Mouse (Mus musculus) kidney, postnatal 36 days (tissue): ENCODE measurements around the gene Alkbh1.

ENCODE experiments used
- DNase-seq, 2 experiments: peaks; one replicate each; pipeline ENCODE4 v3.0.0; 2021 to 2022; ENCODE audit warnings: mixed read lengths in 2 of 2

Alkbh1 gene

DNA sequence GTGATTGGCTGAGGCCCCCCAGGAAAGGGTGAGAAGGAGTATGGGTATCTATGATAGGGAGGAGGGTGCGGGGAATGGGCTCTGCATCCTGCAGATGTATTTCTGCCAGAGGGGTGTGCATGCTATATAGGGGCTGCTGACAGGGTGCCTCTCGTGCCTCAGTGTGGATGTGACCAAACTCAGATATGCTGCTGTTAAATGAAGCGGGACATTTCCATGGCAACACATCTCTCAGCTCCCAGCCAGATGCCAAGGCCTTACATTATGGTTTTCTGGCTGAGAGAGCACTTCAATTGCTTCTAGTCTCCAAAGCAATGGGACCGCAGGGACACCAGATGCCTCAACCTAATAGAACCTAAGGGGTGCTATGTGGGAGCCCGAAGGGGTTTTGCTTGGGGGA, 24.9 kb downstream of the Alkbh1 start:
- DNase-seq: no peak

DNA sequence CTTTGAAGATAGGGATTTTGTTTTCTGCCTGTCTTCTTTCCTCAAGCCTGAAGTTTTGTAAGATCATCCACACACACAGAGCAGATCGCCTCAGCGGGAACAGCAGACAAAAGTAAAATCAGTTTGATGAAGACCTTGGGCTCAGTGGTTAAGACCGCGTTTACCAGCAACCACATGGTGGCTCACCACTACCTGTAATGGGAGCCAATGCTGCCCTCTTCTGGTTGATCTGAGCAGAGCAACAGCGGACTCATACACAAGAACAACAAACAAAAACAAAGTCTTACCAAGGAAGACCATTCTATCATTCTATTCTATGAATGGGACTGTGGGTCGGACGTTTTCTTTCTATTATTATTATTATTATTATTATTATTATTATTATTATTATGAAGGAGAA, 27.1 kb downstream of the Alkbh1 start:
- peak; percentile 66 to 82 for DNase-seq

DNA sequence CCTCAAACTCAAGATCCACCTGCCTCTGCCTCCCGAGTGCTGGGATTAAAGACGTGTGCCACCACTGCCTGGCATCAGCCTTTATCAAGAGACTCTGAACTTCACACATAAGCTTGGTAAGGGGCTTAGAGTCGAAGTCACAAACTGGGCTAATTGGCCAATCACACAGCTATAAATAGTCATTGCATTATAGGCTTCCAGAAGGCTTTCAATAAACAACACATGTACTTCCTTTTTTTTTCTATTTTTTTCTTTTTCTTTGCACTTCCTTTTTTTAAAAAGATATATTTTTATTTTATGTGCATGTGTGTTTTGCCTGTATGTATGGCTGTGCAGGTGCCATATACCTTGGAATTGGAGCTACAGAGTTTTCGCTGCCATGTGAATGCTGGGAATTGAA, 28.5 kb downstream of the Alkbh1 start:
- DNase-seq: no peak

DNA sequence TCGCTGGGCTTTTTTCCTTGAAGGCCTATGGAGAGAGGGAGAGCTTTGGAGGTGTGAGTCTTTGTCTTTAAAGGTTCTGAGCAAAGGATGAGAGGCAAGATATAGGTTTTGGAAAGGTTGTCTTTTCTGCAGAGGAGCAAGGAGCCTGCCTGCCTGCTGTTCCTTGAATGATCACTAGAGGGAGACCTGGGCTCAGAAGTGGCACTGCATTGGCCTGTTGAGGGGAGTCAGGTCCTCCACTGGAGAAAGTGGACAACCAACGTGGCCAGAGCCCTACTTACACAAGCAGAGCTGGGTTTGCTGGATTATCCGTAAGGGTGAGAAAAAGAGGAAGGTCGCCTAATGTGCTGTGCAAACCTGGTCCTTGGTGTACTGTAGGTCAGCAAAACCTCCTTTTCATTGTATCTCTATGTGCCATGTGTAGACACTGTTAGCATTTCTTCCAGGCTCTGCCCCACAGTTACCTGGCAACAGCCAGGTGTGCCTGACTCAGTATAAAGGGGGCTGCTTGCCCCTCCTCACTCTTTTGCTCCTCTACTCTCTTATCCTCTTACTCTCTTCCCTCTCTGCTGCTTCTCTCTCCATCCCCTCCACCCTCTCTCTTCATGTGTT, 30.5 kb downstream of the Alkbh1 start:
- peak; percentile 63 to 89 for DNase-seq

- DNase-seq: no peak
These were observed 32.8 kb downstream of the Alkbh1 start for GRCm38 (mm10) chr12:87410999-87411398.

DNA sequence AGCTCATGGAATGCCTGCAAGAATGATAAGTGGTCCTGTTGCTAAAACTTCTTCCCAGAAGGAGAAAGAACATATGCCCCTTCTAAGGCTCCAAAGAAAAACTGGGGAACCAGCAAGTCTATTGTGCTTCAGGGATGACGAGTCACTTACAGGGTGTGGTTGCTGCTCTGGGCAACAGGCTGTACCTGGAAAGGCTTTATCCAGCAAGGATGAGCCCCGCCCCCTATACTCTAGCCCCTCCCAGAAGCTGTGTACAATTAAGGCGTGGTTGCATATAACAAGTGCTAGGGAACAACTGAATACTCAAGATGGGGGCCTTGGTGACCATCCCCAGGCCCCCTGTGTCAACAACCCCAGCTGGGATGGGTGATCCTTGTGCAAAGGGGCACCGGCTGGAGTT, 34.7 kb downstream of the Alkbh1 start:
- no peak for DNase-seq

- peak; percentile 68 to 69 for DNase-seq
These were observed 35.8 kb downstream of the Alkbh1 start for GRCm38 (mm10) chr12:87407869-87408605.

DNA sequence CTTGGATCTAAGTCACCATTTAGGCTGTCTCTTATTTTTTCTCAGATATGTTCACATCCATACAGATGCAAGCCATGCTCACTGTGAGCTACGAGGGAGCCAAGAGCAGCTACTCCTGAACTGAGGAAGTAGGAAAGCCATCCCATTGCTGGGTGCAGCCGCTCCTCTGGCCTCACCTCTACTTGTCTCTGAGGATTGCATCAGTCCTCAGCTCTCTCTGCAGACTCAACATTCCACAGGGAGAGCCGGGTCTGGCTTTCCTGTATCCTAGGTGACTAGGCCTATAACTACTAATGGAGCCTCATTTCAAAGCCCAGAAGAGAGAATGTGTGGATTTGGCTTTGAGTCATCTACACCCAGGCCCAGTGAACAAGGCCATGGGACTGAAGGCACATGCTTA, 38.1 kb downstream of the Alkbh1 start:
- DNase-seq: no peak

GRCm38 (mm10) chr12:87405165-87405564, 38.7 kb downstream of the Alkbh1 start:
- DNase-seq: no peak

DNA sequence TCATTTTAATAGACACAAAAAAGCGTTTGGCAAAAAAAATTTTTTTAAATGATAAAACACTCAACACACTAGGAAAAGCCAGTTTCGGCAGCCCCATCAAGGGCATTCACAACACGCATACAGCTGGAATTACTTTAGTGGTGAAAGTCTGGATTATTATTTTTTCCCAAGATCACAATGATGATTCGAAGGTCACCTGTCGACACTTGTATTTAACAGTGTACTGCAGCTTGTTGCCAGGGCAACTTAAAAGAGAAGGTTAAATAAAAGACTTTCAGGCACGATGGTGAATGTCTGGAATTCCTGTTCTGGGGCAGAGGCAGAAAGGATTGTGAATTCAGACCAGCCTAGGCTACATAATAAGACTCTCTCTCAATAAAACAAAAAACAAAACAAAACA, 41.9 kb downstream of the Alkbh1 start:
- no peak for DNase-seq

- DNase-seq: no peak
These were observed 44.5 kb downstream of the Alkbh1 start for GRCm38 (mm10) chr12:87399119-87399819.

DNA sequence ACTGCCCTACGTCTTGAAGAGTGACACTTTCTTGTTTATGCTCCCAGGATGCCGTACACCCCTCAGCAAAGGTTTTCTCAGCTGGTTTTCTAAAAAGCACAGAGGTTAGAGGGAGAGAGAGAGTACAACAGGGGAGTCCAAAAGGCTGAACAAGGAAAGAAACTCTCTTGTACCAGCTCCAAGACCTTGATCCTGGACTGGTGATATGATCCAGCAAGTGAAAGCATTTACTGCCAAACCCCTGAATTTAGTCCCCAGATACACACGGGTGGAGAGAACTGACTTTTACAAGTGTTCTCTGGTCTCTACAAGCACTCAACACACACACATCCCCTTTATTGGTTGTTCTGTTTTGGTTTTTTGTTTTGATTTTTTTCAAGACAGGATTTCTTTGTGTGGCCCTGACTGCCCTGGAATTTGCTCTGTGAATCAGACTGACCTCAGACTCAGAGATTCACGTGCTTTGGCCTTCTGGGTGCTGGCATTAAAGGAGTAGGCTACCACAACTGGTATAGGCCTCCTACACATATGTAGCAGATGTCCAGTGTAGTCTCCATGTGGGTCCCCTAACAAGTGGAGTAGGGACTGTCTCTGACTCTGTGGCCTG, 45.9 kb downstream of the Alkbh1 start:
- DNase-seq: peak; percentile 42 to 63

DNA sequence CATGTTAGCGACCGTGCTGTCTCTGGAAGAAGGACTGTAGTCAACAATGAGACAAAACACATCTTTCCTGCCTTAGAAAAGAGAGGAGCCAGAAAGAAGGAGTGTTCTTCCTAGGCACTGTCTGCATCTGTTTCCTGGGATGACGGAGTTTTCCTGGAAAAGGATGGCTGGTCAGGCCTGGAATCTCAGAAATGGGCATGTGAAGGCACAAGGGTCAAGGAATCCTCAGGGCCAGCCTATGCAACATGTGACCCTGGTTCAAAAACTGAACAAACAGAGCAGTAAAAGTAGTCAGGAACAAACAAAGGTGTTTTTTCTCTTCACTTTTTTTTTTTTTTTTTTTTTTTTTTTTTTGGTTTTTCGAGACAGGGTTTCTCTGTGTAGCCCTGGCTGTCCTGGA, 46.7 kb downstream of the Alkbh1 start:
- DNase-seq: peak in 1 of 2 experiments; percentile 31

GRCm38 (mm10) chr12:87394316-87394715, 49.5 kb downstream of the Alkbh1 start:
- DNase-seq: peak; percentile 59 to 66

DNA sequence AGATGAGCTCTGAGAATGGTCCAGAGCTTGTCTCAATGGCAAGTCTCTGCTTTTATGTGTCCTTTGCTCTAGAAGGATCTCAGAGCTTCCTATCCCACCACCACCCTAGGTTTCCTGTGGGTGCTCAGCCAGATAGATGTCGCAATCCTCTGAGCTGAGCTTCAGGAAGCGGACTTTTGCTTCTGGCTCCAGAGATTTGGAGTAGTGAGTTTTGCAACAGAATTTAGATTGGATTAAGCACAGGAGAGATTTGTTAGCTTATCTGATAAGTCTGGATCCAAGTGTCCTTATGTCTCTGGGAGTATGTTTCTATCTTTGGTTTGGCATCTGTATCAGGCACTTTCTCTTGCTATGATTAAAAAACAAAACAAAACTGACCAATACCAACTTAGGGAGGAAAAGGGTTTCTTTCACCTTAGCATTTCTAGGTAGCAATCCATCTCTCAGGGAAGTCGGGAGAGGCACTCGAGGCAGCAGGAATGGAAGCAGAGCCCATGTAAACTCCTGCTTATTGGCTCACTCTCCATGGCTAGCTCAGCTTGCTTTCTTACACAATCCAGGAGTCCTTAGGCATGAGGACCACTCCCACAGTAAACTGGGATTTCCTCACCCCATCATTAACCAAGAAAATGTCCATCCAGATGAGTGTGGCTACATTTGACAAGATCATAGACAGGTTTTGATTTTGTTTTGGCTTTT, 50.2 kb downstream of the Alkbh1 start:
- DNase-seq: peak; percentile 54 to 78

DNA sequence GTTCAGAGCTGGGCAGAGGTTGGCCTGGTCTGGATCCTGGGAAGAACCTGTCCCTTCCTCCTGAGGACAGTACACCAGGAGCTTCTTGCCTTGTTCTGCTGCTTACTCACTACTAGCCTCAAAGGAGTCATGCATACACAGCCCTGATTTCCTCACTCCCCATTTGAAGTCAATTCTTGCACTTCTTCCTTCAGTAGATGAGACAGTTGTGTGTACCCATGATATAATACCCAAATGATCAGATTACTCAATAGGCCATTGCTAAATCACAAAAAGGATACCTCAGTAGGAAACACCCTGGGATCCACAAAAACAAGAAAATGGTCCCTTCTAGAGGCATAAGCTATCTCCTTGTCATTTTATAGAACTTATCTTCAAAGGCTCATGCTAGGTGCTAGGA, 52.5 kb downstream of the Alkbh1 start:
- no peak for DNase-seq

- no peak for DNase-seq
These were observed 54.6 kb downstream of the Alkbh1 start for GRCm38 (mm10) chr12:87389231-87389630.

GRCm38 (mm10) chr12:87388122-87388774, 55.6 kb downstream of the Alkbh1 start, which contains the start of gene Sptlc2:
Gene Sptlc2, minus strand, starts transcription at chr12:87388355.
- DNase-seq: peak; percentile 100

- DNase-seq: peak in 1 of 2 experiments; percentile 56
These were observed 56.4 kb downstream of the Alkbh1 start for GRCm38 (mm10) chr12:87387171-87388121.

DNA sequence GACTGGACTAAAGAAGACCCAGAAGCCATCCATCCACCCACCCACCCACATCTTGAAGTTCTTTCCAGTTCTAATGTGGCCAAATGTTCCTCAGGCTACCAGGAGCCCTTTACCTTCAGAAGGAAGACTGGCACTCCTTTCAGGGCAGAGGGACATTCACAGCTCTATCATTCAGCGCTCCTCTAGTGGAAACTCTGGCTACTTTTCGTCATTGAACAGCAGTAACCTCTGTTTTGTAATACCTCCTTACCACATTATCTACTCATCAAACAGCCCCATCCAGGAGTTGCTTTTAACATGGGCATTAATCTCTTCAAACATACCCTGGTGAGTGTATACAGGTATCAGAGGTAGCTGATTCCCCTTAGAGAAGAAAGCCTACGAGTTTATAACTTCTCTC, 58.8 kb downstream of the Alkbh1 start:
- no peak for DNase-seq

GRCm38 (mm10) chr12:87381380-87381682, 62.5 kb downstream of the Alkbh1 start:
- DNase-seq: no peak
